Mouse (Mus musculus) lung, adult 18-20 months (tissue): ENCODE measurements around the gene Hoxd3.

Source experiments
- DNase-seq, 2 experiments: peaks; one replicate each; pipeline ENCODE4 v3.0.0; 2022; ENCODE audit warnings: mixed read lengths in 2 of 2

Hoxd3 gene

DNA sequence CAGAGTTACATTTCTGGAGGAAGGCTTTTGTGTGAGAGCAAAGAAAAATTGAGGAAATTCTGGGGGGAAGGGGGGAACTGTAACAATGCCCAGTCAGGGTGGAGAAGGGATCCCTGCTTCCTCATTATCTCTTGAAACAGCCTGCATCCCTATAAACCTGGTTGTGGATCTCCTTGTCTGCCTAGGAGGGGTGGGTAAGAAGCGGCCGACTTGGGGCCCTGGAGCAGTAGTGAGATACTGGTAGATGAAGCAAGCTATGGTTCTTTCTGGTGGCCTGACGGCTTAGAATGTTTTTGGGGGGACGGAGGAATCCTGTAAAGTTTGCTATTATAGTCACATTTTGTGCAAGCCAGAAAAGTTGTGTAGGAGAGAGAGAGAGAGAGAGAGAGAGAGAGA lies 18.3 kb upstream of the Hoxd3 start:
- DNase-seq = no peak

- no peak for DNase-seq
These were observed 17.7 kb upstream of the Hoxd3 start for GRCm38 (mm10) chr2:74694066-74694465.

DNA sequence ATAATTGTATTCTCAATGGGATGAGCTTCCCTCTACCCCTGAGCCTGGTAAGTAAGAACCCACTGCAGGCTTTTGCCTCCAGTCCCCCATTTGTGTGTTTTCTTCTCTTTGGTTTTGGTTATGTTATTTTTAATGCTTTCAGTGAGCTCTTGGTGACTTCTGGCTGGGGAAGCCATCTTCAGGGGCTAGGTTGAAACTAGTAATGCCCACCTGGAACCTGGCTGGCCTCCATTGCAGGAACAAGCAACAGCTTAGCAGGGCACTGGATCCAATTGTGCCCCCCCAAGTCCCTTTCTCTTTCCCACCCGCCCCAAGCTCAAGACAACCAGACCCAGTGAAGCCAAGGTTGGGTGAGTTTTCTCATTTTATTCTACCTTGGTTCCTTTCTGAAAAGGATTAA lies 16.3 kb upstream of the Hoxd3 start:
- DNase-seq = no peak

GRCm38 (mm10) chr2:74695813-74696430 lies 15.8 kb upstream of the Hoxd3 start:
- no peak for DNase-seq

- no peak for DNase-seq
These were observed 15.0 kb upstream of the Hoxd3 start for GRCm38 (mm10) chr2:74696442-74697335.

DNA sequence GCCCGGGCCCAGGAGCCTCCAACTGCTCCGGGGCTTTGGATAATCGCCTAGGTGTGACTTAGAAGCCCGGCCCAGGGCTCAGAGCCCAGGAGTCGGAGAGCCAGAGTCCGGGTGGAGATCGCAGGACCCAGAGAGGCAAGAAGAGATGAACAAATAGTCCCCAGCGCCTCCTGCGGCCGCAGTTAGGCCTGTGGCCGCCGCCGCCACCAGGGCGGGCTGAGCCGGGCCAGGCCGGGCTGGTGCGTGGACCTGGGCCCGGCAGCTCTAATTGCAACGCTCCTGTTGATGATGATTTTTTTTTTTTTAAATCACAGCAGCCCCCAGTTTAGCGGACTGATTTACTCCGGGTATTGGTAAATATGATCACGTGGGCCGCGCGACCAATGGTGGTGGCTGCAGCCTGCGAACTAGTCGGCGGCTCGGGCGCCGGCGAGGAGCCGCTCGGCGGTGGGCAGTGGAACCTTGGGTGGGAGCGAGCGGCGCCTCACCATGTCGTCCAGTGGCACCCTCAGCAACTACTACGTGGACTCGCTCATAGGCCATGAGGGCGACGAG lies 14.1 kb upstream of the Hoxd3 start, which contains the start of gene Hoxd9:
Gene Hoxd9 (plus strand): TSS at position 161 of the 555 bp plus-strand sequence.
- DNase-seq = no peak

DNA sequence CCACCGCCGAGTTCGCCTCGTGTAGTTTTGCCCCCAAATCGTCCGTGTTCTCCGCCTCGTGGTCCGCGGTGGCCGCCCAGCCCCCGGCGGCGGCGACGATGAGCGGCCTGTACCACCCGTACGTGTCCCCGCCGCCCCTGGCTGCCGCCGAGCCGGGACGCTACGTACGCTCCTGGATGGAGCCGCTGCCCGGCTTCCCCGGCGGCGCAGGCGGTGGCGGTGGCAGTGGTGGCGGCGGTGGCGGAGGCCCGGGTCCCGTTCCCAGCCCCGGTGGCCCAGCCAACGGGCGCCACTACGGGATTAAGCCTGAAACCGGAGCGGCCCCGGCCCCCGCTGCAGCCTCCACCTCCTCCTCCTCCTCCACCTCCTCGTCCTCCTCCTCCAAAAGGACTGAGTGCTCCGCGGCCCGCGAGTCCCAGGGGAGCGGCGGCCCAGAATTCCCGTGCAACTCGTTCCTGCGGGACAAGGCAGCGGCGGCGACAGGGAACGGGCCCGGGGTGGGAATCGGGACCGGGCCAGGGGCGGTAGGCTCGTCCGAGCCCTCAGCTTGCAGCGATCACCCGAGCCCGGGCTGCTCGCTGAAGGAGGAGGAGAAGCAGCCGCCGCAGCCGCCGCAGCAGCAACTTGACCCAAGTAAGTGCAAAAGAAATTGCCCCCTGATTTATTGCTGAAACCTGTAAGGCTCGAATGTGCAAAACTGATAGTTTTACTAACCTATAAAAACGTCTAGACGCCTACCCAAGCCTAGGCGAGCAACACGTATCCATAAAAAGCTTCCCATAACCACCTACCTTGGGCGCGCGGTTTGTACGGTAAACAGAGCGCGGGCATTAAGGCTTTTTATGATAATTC lies 13.3 kb upstream of the Hoxd3 start:
- no peak for DNase-seq

GRCm38 (mm10) chr2:74699053-74699430 lies 12.7 kb upstream of the Hoxd3 start:
- DNase-seq = no peak

DNA sequence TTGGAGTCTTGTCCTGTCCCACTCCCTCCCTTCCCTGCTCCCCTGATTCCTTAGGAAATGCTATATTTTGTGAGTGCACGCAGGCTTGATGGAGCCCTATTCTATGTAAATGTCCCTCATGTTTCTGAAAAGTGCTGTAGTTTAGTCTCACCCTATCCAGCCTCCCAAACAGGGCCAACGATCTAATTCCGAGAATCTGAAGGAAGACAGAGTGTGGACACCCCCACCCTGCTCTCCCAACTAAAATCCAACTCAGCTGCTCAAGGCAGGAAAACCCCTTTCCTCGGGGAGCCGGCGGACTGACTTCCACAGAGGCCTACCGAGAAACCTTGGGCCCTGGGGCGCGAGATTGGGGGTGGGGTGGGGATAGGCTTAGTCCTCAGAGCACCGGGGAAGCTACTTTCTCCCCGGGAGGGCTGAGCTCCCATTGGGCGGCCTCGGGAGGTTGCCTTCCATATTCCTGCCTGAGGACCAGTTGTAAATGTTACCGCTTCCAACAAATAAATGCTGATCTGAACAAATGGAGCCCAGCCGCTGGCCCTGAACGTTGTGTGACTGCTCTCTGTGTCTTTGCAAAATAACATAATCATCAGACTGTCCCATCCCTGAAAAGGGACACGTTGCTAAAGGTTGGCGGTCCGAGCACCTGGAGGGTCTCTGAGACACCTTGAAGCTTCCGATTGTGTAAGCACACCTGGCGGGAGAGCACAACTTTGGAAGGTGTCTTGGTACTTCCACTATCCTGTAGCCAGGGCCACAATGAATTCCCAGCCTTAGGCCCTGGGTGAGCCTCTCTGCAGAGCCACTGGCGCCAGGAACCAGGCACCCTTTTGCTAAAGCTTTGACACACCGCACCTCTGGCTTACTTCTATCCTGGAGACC lies 11.8 kb upstream of the Hoxd3 start:
- DNase-seq = no peak

GRCm38 (mm10) chr2:74700546-74701112 lies 11.1 kb upstream of the Hoxd3 start:
- no peak for DNase-seq

DNA sequence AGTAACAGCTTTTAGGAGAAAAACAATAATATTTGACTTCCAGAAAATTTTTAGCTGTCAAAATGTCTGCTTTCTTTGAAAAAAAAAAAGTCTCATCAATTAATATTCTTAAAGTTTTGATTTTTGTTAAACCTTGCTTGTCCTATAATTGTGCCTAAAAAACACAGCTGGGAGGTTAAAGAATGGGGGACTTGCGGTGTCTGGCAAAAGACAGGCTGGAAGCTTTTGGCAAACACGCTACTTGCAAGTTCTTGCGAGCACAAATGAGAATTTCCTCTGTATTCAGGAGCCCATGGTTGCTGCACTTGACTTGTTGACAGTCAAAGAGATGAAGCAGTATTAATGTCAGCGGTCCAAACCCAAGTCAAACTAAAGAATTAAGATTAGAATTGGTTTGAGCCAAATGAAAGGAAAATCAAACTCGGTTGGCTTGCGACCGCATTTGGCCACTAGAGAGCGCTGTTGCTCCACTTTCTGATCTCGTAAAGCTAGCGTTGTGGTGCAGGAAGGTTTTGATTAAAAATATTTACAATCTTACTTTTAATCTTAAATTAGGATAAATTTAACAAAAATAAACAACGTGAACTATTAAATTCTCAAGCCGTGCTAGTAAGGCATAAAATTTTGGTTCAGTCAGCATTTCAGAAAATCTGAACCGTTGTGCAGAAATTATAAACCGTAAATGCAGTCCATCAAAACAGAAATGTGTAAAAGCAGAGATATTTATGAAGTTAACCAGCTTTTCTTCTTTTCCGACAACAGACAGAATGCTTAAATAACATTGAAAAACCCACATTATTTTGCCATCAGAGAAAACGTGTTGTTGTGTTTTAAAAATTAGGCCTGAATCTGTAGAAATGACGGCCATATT lies 9.5 kb upstream of the Hoxd3 start:
- DNase-seq = peak; percentile 49 to 53

DNA sequence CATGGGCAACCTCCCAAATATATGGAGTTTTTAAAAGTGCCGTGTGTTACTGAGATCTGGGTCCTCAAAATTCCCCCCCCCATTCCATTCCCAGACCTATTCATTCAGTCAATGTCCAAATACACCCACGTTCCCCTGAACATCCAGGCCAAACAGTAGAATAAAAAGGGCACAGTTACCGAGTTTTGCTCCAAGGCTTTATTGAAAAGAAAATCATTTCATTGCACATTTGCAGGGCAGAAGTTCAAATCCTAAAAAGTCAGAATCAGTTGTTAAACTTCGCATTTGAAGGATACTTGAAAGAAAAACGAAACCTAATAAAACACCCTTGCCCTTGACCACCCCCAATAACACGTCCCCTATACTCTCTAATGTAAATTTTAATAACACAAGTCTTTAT lies 8.9 kb upstream of the Hoxd3 start:
- DNase-seq = no peak

DNA sequence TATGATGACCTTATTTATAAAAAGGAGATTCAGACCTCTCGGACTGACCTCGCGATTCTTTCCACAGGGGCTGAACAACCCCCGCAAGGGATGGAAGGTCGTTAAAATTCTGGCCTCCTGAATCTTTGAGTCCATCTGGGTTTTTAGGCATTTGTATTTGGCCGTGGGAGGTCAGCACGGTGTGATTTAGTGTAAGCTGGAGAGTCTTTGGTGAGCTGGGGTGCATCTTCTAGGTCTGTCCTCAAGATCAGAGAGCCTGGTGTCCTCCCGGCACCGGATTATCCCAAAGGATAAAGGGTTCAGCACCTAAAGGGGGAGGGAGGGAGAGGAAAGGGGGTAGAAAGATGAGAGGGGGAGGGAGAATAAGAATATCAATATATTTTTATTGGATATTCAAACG lies 8.4 kb upstream of the Hoxd3 start:
- DNase-seq = no peak

GRCm38 (mm10) chr2:74703720-74704392 lies 7.9 kb upstream of the Hoxd3 start:
- no peak for DNase-seq

GRCm38 (mm10) chr2:74704393-74704998 lies 7.2 kb upstream of the Hoxd3 start, which contains the start of gene Hoxd8:
TSS of gene Hoxd8 (plus strand) at chr2:74704615.
- DNase-seq = no peak

GRCm38 (mm10) chr2:74704999-74705466 lies 6.7 kb upstream of the Hoxd3 start:
- DNase-seq = no peak

- DNase-seq = no peak
These were observed 6.1 kb upstream of the Hoxd3 start for GRCm38 (mm10) chr2:74705467-74706089.

GRCm38 (mm10) chr2:74706393-74706960 lies 5.2 kb upstream of the Hoxd3 start:
- DNase-seq = no peak
